Mouse (Mus musculus) cortical plate, adult 2 months (tissue): Measurements from ENCODE around the gene Phpt1. TPM values are rescaled to one million over a fixed set of nuclear protein-coding genes. Genes with fewer than 3 reads are reported as not detected.
"Not testable (repeated sequence)": the region's sequence is repeated elsewhere in the genome, so short reads cannot be mapped to it uniquely, and the experiment has no call there.

Experiments
- H3K27ac ChIP-seq: fragments of 200-500 bp; 2 replicates; pipeline ENCODE4 v1.5.1; 2012; ENCODE audit warnings: low read length, control low read depth, inconsistent platforms; ENCODE audit not compliant: insufficient read depth
- H3K4me1 ChIP-seq: fragments of 200-500 bp; 2 replicates; pipeline ENCODE4 v1.6.1; 2011; ENCODE audit warnings: low read length; ENCODE audit not compliant: control insufficient read depth, insufficient read depth
- H3K4me3 ChIP-seq: fragments of 200-500 bp; 2 replicates; pipeline ENCODE4 v1.5.1; 2011; ENCODE audit warnings: mild to moderate bottlenecking, low read length, control low read depth; ENCODE audit not compliant: insufficient read depth
- CTCF ChIP-seq: fragments of 200-500 bp; IDR thresholded peaks from 2 replicates; pipeline ENCODE4 v1.5.1; 2011; ENCODE audit warnings: mild to moderate bottlenecking, control low read depth, low read length; ENCODE audit not compliant: insufficient read depth; ENCODE audit errors: extremely low read depth
- POLR2A ChIP-seq: fragments of 200-500 bp; IDR thresholded peaks from 2 replicates; pipeline ENCODE4 v1.6.1; 2011; ENCODE audit warnings: mild to moderate bottlenecking, low read length, control low read depth; ENCODE audit not compliant: insufficient read depth; ENCODE audit errors: extremely low read depth
- polyA plus RNA-seq: library from polyadenylated mRNA; depleted of rRNA; stranded (reverse); fragments of >200 nt; gene quantifications from 2 replicates; pipeline ENCODE4 v1.2.3, GENCODE M21; 2012

The Phpt1 gene
- polyA plus RNA-seq, 1 experiment, result 123 TPM

DNA sequence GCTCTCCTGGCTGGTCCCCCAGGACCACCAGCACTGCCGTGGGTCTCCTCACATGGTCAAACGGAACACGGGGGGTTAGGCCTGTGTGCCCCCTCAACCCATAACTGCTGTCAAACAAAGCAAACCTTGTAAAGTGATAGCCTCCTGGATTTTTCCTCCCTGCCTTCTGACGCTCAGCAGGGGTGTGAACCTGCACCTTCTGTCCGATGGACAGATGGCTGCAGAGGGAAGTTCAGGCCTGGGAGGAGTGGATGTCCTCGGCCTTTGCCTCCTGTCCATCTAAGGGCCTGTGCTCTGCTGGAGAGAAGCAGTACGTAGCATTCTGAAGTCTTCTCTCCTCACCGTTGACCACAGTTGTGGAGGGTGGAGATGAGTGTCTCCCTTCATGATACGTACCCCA lies 13.1 kb downstream of the Phpt1 start:
- H3K4me3 ChIP-seq, result no peak overlapping the region
- TF ChIP-seq POLR2A (no peak), CTCF (no peak)
- H3K4me1 ChIP-seq, result peaks cover 5% of the 10 kb centered on the region; the same call in 1 of the 2 replicates
- no peak overlapping the region for H3K27ac ChIP-seq

GRCm38 (mm10) chr2:25560551-25560950 lies 14.5 kb downstream of the Phpt1 start:
- no peak for TF ChIP-seq POLR2A
- no peak for TF ChIP-seq CTCF
- no peak overlapping the region for H3K4me3 ChIP-seq
- H3K27ac ChIP-seq, result no peak overlapping the region
- peaks cover 5% of the 10 kb centered on the region; the same call in 1 of the 2 replicates for H3K4me1 ChIP-seq

GRCm38 (mm10) chr2:25558774-25559173 lies 16.2 kb downstream of the Phpt1 start:
- H3K4me1 ChIP-seq, result peaks cover 5% of the 10 kb centered on the region; the same call in 1 of the 2 replicates
- no peak for TF ChIP-seq POLR2A
- TF ChIP-seq CTCF, result no peak
- peak overlapping the region; percentile 94; the same call in 1 of the 2 replicates for H3K4me3 ChIP-seq
- no peak overlapping the region for H3K27ac ChIP-seq

DNA sequence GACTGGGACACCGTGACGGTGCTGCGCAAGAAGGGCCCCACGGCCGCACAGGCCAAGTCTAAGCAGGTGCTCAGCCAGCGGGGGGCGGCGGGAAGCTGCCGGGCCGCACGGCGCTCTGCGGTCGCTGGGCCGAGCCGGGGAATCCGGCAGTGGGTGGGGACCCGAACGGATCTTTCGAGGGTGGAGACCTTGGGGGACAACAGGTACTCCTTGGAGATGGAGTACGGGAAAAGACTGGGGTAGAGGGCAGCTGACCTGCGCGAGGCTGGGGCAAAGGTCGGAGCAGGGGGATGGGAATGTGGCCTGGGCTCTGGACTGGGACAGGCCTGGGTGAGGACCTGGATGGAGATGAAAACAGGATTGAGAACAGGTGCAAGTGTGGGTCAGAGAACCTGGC lies 17.1 kb downstream of the Phpt1 start:
- peaks cover 5% of the 10 kb centered on the region; the same call in 1 of the 2 replicates for H3K4me1 ChIP-seq
- peak overlapping the region; percentile 38 for H3K27ac ChIP-seq
- H3K4me3 ChIP-seq, result peak overlapping the region; percentile 94
- TF ChIP-seq POLR2A (no peak), CTCF (no peak)

- TF ChIP-seq CTCF, result no peak
- peak; percentile 34; the same call in 1 of the 2 replicates for TF ChIP-seq POLR2A
- H3K4me3 ChIP-seq, result peak within 1 kb of the TSS; percentile 94
Measured at GRCm38 (mm10) chr2:25557221-25557963, 17.6 kb downstream of the Phpt1 start, which contains the start of gene Edf1. TSS of gene Edf1 (plus strand) at chr2:25557847.

GRCm38 (mm10) chr2:25556296-25556695 lies 18.7 kb downstream of the Phpt1 start:
- Histone ChIP-seq H3K27ac (no peak overlapping the region), H3K4me1 (peaks cover 5% of the 10 kb centered on the region; the same call in 1 of the 2 replicates), H3K4me3 (no peak overlapping the region)
- TF ChIP-seq POLR2A, result no peak
- TF ChIP-seq CTCF, result no peak

More at GRCm38 (mm10) chr2:25557221-25557963, 17.6 kb downstream of the Phpt1 start, which contains the start of gene Edf1:
- Histone ChIP-seq H3K27ac (peak within 1 kb of the TSS; percentile 76), H3K4me1 (peaks cover 5% of the 10 kb centered on the region; the same call in 1 of the 2 replicates)

- H3K27ac ChIP-seq, H3K4me1 ChIP-seq, H3K4me3 ChIP-seq: not testable (repeated sequence)
Measured at GRCm38 (mm10) chr2:25555479-25555878, 19.5 kb downstream of the Phpt1 start.

- H3K4me3 ChIP-seq, H3K4me1 ChIP-seq, H3K27ac ChIP-seq: not testable (repeated sequence)
Measured at GRCm38 (mm10) chr2:25553171-25553786, 21.7 kb downstream of the Phpt1 start.

DNA sequence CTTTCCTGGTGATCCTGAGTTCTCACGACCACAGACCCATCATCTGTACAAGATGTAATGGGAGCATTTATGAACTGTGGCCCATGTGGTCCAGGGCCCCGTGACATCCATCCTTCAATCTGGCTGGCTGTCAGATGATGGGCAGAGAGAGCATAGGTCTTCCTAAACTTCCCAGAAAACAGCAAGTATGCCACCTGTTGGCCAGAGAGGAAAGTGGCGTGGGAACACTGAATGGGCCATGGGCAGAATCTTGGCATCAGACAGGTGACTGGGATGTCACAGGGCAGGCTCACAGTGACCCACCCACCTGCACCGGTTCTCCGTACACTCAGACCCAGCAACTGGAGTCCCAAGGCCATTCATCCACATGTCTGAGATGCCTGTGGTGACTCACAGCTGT lies 23.8 kb downstream of the Phpt1 start:
- TF ChIP-seq POLR2A, result no peak
- peak; percentile 69 for TF ChIP-seq CTCF
- no peaks in the 10 kb centered on the region for H3K4me1 ChIP-seq
- H3K4me3 ChIP-seq, result no peak overlapping the region
- H3K27ac ChIP-seq, result no peak overlapping the region

DNA sequence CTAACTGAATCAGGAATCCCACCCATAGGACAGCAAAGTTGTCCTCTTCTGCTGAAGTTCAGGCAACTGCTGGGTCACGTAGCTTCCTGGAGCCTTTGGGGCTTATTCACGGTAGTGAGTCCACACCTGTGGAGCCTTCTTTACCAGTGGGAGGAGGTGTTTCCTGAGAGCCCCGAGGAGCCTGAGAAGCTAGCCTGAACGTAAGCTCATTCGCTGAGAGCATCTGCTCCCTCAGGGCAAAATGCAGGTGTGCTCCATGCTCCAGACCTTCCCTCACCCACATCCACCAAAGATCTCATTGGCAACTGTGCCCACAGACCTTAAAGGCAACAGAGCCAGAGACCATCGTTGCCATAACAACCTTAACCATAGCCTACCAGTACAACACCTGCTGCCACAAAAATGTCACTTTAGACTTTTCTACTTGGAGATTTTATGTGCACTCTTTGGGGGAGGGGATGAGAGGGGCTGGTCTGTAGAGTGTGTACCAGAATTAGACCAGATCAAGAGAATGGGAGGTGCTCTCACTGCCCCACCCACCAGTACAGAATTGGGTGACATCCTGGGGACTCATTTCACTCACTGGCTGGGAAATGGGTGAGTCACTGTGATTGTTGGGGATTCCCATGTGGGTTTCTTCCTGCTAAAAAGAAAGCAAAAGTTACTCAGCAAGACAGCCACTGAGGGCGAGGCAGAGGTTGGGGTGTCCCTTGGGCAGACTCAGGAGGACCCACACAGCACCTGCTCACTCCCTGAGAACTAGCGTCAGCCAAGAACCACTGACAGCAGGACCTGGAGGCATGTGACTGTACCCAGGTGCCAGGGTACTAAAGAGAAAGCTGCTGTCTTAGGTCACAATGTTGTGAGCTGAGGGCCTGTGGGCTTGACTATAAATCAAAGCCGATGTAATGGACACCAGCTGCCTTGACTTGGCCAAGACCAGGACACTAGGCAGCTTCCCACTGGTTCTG lies 25.7 kb downstream of the Phpt1 start:
- Histone ChIP-seq H3K27ac (no peak overlapping the region), H3K4me1 (no peaks in the 10 kb centered on the region), H3K4me3 (no peak overlapping the region)
- TF ChIP-seq CTCF, result no peak
- TF ChIP-seq POLR2A, result no peak
